Mouse (Mus musculus) A20 (cell line): ENCODE results near the gene Gm12258.
A peak's percentile ranks its signal among the peaks of the same experiment; 100 is the strongest.

Experiments
- DNase-seq: peaks from one replicate; pipeline ENCODE4 v3.0.0-alpha.2; 2011; ENCODE audit warnings: low read depth, low spot score

Gene Gm12258

GRCm38 (mm10) chr11:58901080-58901479 is 54.1 kb downstream of the Gm12258 start:
- no peak for DNase-seq

DNA sequence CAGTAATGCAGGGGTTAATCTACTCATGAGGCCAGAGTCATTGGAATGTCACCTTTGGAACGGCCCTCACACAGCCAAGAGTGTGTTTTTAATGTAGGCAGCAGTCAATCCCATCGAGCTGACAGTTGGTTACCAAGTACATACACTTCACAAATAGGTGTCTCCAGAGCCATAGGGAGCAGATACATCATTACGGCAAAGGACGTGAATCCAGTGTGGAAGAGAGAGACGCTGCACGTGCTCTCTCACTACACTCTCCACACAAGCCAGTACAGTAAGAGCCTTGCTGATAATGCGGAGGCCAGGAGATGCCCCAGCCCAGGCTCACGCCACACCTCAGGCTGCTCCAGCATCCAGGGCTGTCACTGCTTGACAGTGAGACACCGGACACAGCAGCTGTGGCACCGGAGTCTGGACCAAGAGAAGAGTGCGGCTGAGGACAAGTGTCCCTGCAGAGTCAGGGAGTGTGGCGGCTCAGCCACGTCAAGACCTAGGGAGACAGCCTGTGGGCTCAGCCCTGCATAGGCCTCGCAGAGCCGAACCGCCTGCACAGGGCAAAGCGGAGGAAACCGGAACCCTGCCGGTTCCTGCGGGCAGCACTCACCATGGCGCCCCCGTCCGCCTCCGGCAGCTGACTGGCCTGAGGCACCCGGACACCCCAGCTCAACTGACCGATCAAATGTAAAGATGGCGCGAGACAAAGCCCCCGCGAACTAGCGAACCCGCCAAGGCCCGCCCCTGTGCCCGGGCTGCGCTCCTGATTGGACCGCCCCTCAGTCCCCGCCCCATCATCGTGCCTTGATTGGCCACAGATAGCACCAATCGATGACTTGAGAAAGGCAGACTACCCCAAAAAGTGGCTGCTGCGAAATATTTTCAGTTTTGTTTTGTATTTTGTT is 56.8 kb downstream of the Gm12258 start, which contains the start of gene Zfp39:
Gene Zfp39 (minus strand): TSS at position 715 of the 899 bp plus-strand sequence.
- DNase-seq = peak; percentile 96

DNA sequence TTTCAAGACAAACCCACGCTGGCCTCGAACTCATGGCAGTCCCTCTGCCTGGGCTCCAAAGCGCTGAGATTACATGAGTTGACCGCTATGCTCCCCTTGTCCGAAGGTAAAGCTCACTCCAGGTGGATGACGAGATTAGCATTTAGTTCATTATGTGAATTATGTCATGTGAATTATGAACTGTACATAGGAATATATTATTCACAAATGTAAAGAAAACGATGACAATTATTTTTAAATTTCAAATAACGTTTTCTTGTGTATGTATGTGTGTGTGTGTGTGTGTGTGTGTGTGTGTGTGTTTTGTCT is 57.4 kb downstream of the Gm12258 start:
- no peak for DNase-seq

DNA sequence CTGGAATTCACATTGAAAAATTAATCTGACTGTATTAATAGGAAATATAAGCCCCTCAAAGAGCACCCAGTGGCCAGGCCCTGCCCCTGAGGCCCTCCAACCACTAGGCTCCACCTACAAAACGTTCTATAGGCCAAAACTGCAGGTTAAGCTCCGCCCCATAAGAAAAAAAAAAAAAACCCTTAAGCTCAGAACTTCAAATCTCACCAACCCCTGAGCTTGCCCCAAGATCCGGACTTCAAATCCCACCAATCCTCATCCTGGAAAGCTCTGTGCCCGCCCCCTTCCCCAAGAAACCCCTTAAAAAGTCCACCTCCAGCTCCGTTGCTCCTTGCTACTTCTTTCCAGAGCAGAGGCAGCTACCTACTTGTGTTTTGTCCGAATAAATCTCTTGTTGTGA is 57.9 kb downstream of the Gm12258 start:
- DNase-seq = peak; percentile 80
